ENCODE assay signal across 8 mouse cellular contexts in genomic region chr10:61199566-61200213, GRCm38 (mm10). TPM values are rescaled to one million over a fixed set of nuclear protein-coding genes. Genes with fewer than 3 reads are reported as not detected.
DNase-seq lines count a peak whose midpoint lies in the region; ATAC-seq lines count a peak whose summit lies in the region.

No protein-coding gene starts in this region.

- no peak overlapping the region for H3K9ac ChIP-seq in forebrain, embryonic 14.5 days (ENCODE audit: low read length)

- peak; percentile 63 for DNase-seq in Muller cell, postnatal 12 days (ENCODE audit: inconsistent ontology term)
- peak; percentile 47 for DNase-seq in c-Kit-positive CD71-positive TER-119-positive erythroid progenitor cells, embryonic 14.5 days (ENCODE audit: low spot score)
- peak; percentile 86 for DNase-seq in forebrain, embryonic 14.5 days (ENCODE audit: low spot score)
- peak; percentile 83 for DNase-seq in hindbrain, embryonic 10.5 days (ENCODE audit: low spot score)
- DNase-seq in layer of hippocampus, adult 9-11 months: peak; percentile 41
- DNase-seq in lung, postnatal 25 days (ENCODE audit: low spot score): peak; percentile 78
- DNase-seq in retina, postnatal 7 days (ENCODE audit: low read depth, low spot score): peak; percentile 76
- DNase-seq in urinary bladder, adult 2 months (ENCODE audit: low spot score): peak; percentile 44

- WGBS in forebrain, embryonic 14.5 days: 23% methylated on average over 11 of the region's 11 CpGs
- 27% methylated on average over 11 of the region's 11 CpGs for WGBS in hindbrain, embryonic 10.5 days

- H3K27me3 ChIP-seq in forebrain, embryonic 14.5 days (replicated peaks; ENCODE audit: control insufficient read depth, insufficient read depth, low read length): no peaks in the 10 kb centered on the region
- peaks cover 20% of the 10 kb centered on the region; the same call in 1 of the 2 replicates for H3K27me3 ChIP-seq in hindbrain, embryonic 10.5 days (ENCODE audit: insufficient read depth, poor library complexity, severe bottlenecking)

- no peaks in the 10 kb centered on the region for H3K36me3 ChIP-seq in forebrain, embryonic 14.5 days (ENCODE audit: control insufficient read depth, insufficient read depth, low read length)
- H3K36me3 ChIP-seq in hindbrain, embryonic 10.5 days: no peaks in the 10 kb centered on the region

- ATAC-seq in forebrain, embryonic 14.5 days: peak; percentile 46

- no peaks in the 10 kb centered on the region for H3K4me1 ChIP-seq in forebrain, embryonic 14.5 days (ENCODE audit: control insufficient read depth, insufficient read depth, low read length)
- H3K4me1 ChIP-seq in hindbrain, embryonic 10.5 days (replicated peaks): peaks cover 23% of the 10 kb centered on the region

- no peak overlapping the region for H3K4me2 ChIP-seq in forebrain, embryonic 14.5 days (ENCODE audit: low read length)

- no peak overlapping the region for H3K27ac ChIP-seq in forebrain, embryonic 14.5 days (ENCODE audit: low read depth, low read length)
- H3K27ac ChIP-seq in hindbrain, embryonic 10.5 days: no peak overlapping the region

- no peak overlapping the region for H3K4me3 ChIP-seq in forebrain, embryonic 14.5 days (ENCODE audit: low read depth, low read length)
- no peak overlapping the region for H3K4me3 ChIP-seq in hindbrain, embryonic 10.5 days

- H3K9me3 ChIP-seq in forebrain, embryonic 14.5 days (replicated peaks; ENCODE audit: control insufficient read depth, low read length): no peaks in the 10 kb centered on the region
- H3K9me3 ChIP-seq in hindbrain, embryonic 10.5 days: no peaks in the 10 kb centered on the region

RNA-seq across cellular contexts. Expression of gene Tbata, which starts 27.9 kb away (rescaled TPM):
- polyA plus RNA-seq in forebrain, embryonic 14.5 days (2014; fragmentation: Nextera tagmentation; extraction: Ambion mirVana): 1.4 and 2.5 TPM in 2 replicates
- 0.16 and 0.25 TPM in 2 replicates for polyA plus RNA-seq in hindbrain, embryonic 10.5 days (2016; fragmentation: Nextera tagmentation; extraction: Ambion mirVana)
- polyA plus RNA-seq in urinary bladder, adult 2 months (2012; rRNA removed): 0.58 and 0.91 TPM in 2 replicates

RNA-seq across cellular contexts. Expression of gene Sgpl1, which starts 52.2 kb away (rescaled TPM):
- 65.7 and 66.8 TPM in 2 replicates for polyA plus RNA-seq in forebrain, embryonic 14.5 days (2014; fragmentation: Nextera tagmentation; extraction: Ambion mirVana)
- 64.8 and 73.0 TPM in 2 replicates for polyA plus RNA-seq in hindbrain, embryonic 10.5 days (2016; fragmentation: Nextera tagmentation; extraction: Ambion mirVana)
- polyA plus RNA-seq in urinary bladder, adult 2 months (2012; rRNA removed): 197 and 200 TPM in 2 replicates
